Mouse (Mus musculus) embryo, embryonic 9.5 days (tissue): ENCODE data around the gene Ntmt1.
A peak's percentile ranks its signal among the peaks of the same experiment; 100 is the strongest.

ENCODE experiments used
- DNase-seq: peaks from one replicate; pipeline ENCODE4 v3.0.0-alpha.2; 2017; ENCODE audit errors: extremely low spot score

Gene Ntmt1

GRCm38 (mm10) chr2:30864968-30865381 lies 57.3 kb downstream of the Ntmt1 start:
- peak; percentile 48 for DNase-seq

DNA sequence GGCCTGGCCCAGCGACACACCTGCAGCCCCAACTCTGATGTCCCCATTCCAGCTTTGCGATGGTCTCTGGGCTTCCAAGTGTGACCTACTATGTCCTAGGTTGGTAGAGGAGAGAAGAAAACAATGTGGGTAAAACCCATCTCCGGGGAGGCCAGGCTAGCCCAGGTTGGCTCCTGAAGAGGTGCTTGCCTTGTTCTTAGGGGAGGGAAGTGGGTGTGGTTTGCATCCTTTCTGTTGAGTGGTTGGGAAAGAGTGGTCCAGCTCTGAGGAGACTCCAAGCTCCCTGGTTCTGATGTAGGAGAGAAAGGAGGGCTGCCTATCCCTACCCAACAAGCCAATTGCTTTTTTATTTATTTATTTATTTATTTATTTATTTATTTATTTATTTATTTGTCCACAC lies 57.8 kb downstream of the Ntmt1 start:
- no peak for DNase-seq

- DNase-seq: no peak
Measured at GRCm38 (mm10) chr2:30870863-30871262, 63.2 kb downstream of the Ntmt1 start.
